Mouse (Mus musculus): ENCODE data around the gene Rhbdf1.

The Rhbdf1 gene

DNA sequence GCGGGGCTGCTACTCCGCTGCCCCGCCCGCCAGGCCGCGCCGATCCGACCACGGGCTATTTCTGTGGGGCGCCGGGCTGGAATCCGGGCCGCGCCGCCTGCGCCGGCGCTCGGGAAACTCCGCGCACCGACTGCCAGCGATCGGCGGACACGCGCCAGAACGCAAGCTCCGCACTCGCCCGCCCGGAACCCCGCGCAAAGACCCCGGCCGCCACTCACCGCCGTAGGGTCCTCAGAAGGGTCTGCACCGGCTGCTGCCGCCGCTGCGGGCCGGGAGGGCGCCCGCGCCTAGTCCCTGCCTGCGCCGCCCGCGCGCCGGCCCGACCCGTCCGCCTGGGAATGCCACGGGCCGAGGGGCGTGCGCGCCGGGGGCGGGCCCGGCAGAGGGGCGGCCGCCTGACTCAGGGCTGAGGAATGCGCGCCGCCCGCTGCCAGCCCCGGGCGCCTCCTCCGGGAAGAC, at the start of gene Rhbdf1:
Gene Rhbdf1, minus strand, starts transcription at position 350 of the 459 bp plus-strand sequence.
- DNase-seq, result peak; percentile 55

DNA sequence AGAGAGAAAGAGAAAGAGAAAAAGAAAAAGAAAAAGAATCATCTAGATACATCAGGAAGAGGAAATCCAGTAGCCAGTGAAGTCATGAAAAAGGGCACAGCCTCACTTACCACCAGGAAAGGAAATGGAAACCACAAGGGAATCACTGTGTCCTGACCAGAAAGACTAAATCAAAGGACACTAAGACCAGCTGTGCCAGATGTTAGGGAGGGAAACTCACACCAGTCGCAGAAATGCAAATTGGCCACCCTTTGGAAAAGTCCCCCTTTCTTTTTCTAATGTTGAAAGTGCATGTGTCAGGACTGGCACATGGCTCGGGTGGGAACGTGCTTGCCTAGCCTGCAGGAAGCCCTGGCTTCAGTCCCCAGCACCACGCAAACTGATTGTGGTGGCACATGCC, 49.1 kb upstream of the Rhbdf1 start:
- peak; percentile 25 for DNase-seq

DNA sequence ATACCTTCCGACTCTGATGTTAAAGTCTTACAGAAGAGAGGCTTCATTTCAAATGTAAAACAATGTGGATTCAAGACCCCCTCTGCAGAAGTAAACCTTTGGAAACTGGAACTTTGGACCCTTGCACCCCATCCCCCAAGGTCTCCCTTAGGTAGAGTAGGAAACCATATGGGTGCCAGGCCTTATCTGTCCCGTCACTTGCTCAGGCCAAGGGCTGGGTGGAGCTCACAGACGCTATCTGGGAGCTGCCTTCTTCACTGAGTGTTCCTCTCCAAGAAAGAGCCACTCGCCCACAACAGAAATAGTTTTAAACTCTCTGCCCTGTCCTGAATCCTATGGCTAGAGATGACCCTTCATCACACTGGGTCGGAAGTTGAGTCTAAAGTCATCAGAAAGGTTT, 46.9 kb upstream of the Rhbdf1 start:
- peak; percentile 91 for DNase-seq

DNA sequence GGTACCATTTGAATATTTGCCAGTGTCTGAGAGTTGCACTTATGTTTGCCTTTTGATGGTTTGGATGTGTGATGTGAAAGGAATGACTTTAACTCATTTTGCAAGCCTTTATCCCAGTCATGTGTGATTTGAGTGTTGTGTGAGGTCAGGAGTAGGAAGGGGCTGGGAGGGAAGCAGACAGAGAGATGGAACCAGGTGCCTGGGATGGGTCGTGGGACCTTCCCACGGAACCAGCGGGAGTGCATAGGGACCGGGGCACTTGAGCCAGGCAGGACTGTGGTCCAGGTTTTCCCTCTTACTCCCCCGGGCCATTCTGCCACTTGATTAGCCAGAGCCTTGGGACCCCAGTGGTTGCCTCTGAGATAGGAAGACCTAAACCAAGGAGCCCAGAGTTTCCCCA, 45.9 kb upstream of the Rhbdf1 start:
- peak; percentile 49 for DNase-seq

DNA sequence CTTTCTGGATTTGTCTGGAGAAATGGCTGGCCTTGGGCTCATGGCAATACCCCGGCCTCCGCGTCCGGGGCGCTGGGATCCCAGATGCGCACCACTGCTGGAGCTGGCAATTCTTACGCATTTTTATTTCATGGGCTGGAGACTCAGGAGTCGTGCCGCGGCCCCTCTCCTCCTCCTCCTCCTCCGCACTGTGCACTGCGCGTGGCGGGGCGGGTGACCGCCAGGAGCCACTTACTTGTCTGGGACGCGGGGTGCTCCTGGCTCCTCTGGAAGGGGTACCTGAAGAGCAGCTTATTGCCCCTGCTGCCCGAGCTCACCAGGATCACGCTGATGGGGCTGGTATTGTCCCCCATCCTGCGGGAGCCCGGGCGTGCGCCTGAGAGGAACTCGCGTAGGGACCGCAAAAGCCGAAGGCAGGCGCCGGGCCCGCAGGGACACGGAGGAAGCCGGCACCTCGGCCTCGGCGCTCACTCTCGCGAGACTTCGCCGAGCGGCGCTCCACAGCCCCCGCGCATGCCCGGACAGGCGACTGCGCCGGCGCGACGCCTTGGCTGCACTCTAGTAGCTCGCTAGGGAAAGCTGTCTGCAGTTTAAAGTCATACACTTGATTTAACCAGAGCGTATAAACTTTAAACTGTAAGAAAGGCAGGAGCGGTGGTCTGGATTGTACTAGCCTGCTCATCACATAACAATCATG, 45.2 kb upstream of the Rhbdf1 start, which contains the start of gene Nprl3:
Gene Nprl3, minus strand, starts transcription at position 520 of the 697 bp plus-strand sequence.
- DNase-seq, result peak; percentile 96

DNA sequence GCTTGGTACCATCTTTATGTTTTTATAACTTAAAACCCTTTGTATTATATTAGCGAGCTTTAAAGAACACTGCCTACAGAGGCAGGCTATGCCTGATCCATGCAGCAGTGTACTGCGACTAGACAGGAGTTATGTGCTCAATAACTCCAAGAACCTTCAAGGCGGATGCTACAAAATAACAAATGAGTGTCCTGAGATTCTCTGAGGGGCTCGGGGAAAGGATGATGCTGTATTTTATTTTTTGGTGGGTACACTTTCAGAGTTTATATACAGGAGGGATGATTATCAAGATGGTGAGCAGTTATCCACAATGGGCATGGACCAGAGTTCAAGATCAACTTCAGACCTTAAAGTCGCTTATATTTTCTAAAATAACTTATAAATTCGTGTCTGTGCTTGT, 44.7 kb upstream of the Rhbdf1 start:
- peak; percentile 28 for DNase-seq

DNA sequence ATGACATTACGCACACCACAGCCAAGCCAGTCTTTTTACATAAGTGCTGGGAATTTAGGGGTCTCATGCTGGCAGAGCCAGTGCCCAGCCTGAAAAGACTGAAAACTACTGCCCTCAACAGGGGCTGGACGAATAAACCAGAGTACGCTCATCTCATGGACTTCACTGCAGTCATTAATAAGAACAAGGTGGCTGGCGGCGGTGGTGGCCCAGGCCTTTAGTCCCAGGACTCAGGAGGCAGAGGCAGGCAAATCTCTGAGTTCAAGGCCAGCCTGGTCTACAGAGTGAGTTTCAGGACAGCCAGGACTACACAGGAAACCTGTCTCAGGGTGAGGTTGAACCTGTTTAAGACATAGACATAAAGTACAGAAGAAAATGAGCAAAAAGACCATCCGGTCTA, 44.1 kb upstream of the Rhbdf1 start:
- DNase-seq, result peak; percentile 36

DNA sequence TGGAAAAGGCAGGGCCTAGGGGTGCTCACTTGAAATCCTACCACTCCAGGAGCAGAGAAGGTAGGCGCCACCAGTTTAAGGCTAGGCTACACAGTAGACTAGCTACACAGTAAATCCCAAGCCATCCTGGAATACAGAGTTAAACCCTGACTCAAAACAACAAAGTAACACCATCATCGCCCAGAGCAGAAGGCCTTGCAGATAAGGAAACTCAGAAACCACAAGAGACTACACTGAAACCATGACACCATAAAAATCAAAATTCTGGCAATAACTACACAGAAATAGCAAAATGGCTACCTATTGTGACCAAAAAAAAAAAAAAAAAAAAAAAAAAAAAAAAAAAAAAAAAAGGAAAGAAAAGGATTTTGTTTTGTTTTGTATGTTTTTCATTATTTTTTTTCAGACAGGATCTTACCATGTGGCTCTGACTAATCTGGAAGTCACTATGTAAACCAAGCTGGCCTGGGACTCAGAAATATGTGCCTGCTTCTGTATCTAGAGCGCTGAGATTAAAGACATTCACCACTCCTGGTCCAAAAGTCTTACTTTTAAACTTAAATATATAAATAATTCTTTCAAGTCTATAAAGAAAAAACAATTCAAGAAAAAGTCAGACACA, 43.1 kb upstream of the Rhbdf1 start:
- DNase-seq, result peak; percentile 65

DNA sequence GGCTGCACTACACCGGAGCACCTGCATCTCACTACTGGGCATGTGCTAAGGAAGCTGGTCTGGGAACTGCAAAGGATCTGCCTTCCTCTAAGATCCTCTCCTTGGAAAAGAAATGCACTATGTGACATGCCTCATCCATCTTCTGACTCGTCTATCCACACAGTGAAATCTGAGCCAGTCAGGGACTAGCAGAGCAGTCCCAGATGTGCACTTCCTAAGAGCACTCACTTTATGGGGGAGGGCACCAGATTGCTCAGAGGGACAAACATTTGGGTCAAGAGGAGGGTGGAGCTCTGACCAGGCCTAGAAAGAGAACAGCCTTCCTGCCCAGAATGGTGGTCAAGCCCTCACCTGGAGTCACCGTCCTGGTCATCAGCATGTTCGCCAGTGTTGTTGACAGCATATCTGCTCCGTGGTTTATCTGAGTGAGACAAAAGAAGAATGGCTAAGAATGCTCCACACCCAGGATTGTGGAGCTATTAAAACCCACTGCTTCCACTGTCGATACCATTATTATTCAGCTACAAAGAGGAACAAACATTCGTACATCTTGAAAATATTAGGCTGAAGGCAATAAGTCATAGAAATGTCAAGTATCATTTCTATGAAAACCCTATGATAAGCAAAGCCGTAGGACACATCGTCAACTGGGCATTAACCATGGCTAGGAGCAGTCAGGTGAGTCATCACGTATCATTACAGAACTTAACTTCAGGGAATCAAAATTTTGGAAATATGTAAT, 40.7 kb upstream of the Rhbdf1 start:
- DNase-seq, result no peak

DNA sequence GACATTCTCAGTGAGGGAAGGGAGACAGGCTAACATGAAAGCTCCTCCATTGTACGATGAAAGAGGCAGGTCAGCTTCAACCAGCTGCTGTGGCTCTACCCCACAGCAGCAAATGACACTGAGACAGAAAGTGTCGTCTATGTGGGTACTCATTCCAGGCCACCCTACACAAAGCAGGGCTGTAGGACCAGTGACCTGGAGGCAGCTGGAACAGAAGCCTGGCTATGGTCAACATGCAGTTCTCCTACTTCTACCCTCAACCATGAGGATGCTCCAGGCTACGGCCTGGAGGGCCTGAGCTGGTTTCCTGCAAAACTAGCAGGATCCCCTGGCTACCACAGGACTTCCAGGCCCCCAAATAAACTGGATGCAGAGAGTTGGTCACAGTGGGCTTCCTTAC, 34.5 kb upstream of the Rhbdf1 start:
- no peak for DNase-seq

DNA sequence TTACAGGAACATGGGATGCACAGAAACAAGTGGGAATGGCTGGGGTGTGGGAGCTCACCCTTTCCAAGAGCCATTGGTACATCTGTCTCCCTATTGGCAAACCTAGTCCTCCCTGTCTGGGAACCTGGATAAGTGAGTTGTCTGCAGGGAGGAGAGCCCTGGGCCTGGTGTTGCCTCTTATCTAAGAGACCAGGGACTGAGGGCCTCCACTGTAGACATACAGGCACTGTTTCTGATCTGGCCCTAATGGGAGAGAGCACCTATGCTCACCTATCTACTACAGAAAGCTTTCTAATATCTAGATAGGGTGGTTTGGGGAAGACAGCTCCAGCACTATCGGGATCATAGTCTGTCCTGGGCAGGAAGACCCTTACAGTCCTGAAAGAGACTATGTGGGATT, 34.0 kb upstream of the Rhbdf1 start:
- DNase-seq, result peak; percentile 89

DNA sequence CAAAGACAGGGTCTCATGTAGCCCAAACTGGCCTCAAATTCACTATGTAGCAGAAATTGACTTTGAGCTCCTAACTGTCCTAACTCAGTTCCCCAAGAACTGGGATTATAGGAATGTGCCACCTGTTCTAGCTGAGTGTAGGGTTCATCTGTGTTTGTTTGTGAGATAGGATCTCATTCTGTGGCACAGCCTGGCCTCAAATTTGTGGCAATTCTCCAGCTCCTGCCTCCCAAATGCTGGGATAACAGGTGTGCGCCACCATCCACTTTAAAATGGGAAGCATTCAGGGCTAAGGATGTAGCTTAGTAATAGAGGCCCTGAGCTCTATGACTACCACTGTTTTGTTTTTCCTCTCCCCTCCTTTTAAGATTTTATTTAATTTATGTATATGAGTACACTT, 31.0 kb upstream of the Rhbdf1 start:
- no peak for DNase-seq

DNA sequence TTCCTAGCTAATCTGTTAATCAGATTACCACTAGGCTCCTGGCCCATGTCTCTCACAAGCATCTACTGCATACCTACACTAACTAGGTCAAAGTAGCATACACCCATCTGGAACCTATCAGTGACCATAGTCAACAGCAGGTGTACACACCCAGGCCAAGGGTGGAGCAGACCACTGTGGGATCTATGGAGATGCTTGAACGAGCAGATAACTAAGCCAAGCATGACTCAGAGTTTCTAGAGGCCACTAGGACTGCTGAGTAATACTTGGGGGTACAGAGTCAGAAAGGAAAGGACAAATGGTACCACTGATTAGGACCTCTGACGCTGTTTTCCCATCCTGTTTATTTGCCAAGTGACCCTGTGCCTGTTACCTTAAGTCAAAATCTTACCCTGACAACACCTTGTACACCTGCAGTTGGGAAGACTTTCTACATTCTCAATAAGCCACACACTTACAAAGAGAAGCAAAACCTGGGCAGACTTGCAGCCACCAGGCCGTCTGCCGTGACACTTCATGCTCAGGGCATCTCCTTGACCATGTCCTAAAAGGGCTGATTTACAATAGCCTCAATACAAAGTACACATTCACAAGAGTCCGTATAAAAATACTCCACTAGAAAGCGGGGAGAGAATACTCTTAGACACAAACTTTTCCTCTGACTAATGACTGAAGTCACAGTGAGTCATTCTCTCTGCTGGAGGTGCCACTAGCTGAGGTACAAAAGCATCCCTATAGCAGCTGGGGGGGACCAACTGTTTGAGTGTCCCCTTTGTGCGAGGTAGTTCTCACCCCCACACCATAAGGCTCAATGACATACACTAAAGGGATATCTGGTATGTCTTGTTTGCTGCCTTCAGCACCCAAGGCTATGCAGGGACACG, 29.0 kb upstream of the Rhbdf1 start:
- DNase-seq, result peak; percentile 91

DNA sequence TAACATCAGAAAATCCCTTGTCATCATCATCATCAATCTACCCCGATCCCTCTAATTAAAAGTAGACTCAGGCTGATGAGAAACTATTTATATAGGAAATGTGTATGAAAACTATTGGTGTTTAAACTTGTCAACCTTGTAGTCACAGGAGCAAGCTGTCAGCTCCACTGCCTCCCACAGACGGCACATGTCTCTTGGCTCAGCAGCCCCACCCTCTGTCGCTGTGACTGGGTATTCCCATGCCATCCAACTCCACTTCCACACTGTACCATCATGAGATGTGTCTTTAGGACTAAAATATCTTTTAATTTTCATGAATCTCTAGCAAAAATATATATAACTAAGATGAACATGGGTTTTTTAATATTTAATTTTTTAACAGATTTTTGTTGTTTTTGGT, 26.2 kb upstream of the Rhbdf1 start:
- DNase-seq, result peak; percentile 77

DNA sequence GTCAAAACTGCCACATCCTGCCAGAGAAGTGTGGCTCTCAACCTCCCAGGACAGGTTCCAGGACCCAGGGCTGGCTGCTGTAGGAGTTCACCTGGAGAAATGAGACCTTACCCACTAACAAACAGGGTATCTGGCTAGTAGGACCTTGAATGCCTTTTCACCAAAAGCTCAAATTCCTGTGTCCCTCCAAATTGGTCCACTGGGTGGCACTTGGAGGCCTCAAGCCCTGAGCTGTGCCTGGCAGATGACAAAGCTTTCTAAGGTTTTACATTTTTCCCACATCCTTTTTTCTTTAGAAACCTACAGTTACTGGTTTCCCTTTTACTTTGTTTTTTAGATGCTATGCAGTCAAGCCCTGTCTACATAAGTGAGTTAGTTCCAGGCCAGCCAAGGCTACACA, 25.0 kb upstream of the Rhbdf1 start:
- peak; percentile 77 for DNase-seq

DNA sequence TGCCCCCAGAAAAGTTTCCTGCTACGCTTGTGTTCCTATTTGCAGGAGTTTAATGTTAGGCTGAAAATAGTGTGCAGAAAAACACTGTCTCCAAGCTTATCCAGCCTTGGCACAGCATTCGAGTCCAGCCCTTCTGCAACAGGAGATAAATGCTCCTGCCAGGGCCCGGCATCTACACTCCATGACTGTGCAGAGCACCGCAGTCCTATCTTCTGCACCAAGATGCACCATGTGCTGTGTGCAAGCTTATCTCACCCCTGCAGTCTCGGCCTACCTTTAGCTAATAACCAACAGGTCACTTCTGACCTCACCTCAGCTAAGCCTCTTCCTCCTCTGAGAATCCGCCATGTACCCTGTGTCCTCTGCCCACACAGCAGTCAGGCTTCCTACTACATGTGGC, 23.5 kb upstream of the Rhbdf1 start:
- peak; percentile 94 for DNase-seq

DNA sequence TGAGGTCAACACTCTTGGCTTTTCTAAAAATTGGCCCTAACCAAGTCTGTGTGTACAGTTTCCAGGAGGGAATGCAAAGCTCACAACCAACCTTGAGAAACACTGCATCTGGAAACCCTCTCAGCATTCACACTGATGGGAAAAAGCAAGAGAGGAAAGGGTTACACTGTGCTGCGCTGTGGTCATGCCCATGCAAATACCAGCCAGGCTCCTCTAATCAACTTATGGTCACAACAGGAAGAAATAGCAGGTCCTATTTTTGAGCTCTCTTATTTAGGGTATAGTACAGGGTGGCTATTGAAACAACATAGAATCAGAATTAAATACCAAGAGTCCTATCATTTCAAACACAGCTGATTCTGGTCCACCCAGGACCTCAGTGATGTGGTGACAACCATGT, 22.5 kb upstream of the Rhbdf1 start:
- no peak for DNase-seq

DNA sequence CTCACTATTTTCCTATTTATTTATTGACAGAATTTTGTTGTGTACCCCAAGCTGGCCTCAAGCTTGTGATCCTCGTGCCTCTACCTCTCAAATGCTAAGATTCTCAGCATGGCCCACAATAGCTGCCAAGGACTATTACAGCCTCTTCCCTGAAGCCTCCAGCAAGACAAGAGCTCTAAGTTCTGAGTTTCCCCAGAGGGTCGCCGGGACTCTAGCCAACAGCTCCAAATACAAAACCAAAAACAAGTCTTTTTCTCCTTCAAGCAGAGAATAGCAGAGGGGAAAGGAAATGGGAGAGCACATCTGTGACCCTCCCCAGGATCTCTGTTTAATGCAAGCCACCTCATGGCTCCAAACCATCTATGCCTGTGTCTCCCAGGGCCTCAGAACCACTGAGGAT, 22.0 kb upstream of the Rhbdf1 start:
- no peak for DNase-seq

DNA sequence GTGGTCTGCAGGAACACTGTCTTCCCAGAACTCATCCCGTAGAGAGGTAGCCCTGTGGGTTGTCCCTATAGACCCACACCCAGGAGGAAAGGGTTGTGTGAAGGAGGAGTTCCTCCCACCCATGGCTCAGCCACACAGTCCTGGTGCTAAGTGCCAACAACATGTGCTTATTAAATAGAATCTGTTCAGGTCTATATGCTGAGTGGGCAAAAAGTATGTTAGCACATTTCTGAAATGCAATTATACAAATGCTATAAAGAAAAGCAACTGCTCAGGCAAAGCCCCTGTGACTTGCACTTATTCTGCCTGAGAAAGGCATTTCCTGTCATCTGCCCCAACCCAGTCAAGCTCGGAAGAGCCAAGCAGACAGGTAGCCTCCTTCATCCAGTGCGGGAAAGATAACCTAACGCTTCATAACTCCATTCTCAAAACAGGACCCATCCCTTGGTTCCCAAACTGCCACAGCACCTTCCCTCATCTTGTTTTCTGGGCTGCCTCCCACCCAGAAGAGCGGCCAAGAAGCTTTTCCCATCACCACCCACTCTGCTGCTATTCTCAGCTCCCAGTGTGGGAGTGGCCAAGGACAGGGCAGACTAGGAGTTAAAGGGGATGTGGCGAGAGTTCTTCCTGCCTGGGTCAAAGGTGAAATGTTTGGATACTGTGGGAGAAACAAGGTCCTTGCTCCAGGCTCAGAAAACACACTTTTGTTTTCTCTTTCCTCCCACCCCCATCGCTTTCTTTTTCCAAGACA, 21.3 kb upstream of the Rhbdf1 start:
- DNase-seq, result peak; percentile 58

DNA sequence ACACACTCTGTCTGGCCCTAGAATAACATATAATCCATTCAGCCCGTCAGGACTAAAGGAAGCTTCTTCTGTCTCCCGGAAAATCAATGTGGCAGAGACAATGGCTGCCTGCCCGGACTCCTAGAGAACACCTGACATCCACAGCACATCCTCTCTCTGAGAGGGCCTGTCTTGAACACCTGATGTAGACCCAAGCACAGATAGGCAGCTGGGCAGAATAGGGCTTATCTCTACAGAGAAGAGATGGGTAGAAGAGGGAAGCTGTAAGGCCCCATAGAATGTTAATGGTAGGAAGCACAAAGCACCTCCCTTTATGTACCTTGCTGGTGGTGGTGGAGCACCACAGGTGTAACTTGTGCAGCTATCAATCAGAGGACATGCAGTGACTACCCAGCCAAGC, 20.1 kb upstream of the Rhbdf1 start:
- peak; percentile 60 for DNase-seq

DNA sequence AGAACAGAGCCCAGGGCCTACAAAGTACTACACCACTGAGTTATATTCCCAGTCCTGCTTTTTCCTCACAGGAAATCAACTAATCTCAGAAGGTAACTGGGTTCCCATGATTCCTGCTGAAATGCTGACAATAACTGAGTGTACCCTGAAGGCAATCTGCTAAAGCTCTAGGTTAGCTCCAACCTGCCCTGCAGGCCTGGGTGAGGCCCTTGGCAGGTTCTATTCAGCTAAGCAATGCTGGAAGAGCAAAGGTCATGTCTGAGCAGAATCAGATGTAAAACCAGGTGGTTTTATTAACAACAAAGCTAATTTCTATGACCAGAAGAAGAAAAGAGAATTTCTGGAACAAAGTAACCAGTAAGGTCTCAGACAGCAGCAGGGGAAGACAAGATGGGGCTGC, 19.3 kb upstream of the Rhbdf1 start:
- DNase-seq, result no peak

Data from liver (tissue).